Mouse (Mus musculus) forebrain, embryonic 10.5 days (tissue): ENCODE measurements around the gene Prss47. TPM values are rescaled to one million over a fixed set of nuclear protein-coding genes. Genes with fewer than 3 reads are reported as not detected.

ENCODE experiments used
- polyA plus RNA-seq: library from polyadenylated mRNA; unstranded; fragments of >200 nt; fragmentation: Nextera tagmentation; extraction: Ambion mirVana; gene quantifications from 2 replicates; pipeline ENCODE4 v1.2.1, GENCODE M21; 2016

Prss47 gene
- polyA plus RNA-seq, 1 experiment from 2014 or later = not detected

Other genes starting within 250 kb of the Prss47 start
- gene Cntnap3, start 148.8 kb downstream of the Prss47 start, polyA plus RNA-seq = 0.14 TPM in 1 of 2 replicates, not detected in the other
- gene Spata31, start 135.4 kb downstream of the Prss47 start, polyA plus RNA-seq = not detected in 2 replicates
- not detected in 2 replicates for gene Spata31d1c, start 19.7 kb downstream of the Prss47 start, polyA plus RNA-seq
- 37.7 and 43.5 TPM in 2 replicates for gene Mfsd14b, start 60.2 kb upstream of the Prss47 start, polyA plus RNA-seq
- gene Olfr465-ps1, start 85.3 kb upstream of the Prss47 start, polyA plus RNA-seq = not detected in 2 replicates
- not detected in 2 replicates for gene Olfr466, start 97.5 kb upstream of the Prss47 start, polyA plus RNA-seq
- gene Nlrp4f, start 153.2 kb upstream of the Prss47 start, polyA plus RNA-seq = not detected in 2 replicates
- not detected in 2 replicates for gene Gm10775, start 206.8 kb upstream of the Prss47 start, polyA plus RNA-seq
- 12.5 and 16.6 TPM in 2 replicates for gene Zfp369, start 226.1 kb upstream of the Prss47 start, polyA plus RNA-seq